In genomic region chr11:116216549-116216948, GRCm38 (mm10) we compare ENCODE assay signal across 27 mouse cellular contexts. TPM values are rescaled to one million over a fixed set of nuclear protein-coding genes. Genes with fewer than 3 reads are reported as not detected.
DNase-seq lines count a peak whose midpoint lies in the region; ATAC-seq and TF ChIP-seq lines count a peak whose summit lies in the region.
"Had no signal": no experiment of that assay in that cellular context is flagged by ENCODE, and none has a peak within 500 bp of the region (broad histone marks: within the 10 kb centered on the region; RNA-seq: fewer than 3 reads in every experiment).

No protein-coding gene starts in this region.

- H3K4me3 ChIP-seq in heart, embryonic 10.5 days = no peak overlapping the region
- H3K4me3 ChIP-seq in lung, postnatal 0 days (ENCODE audit: low read depth, low read length) = no peak overlapping the region
- H3K4me3 ChIP-seq in stomach, postnatal 0 days (ENCODE audit: low read depth, low read length) = no peak overlapping the region
- H3K4me3 ChIP-seq: embryonic facial prominence, embryonic 12.5 days; embryonic facial prominence, embryonic 15.5 days; gastrocnemius, adult 2 months; heart, embryonic 13.5 days had no signal

- TF ChIP-seq EP300 in lung, postnatal 0 days (IDR thresholded peaks at IDR 0.05) = no peak
- TF ChIP-seq EP300 in stomach, postnatal 0 days (optimal IDR thresholded peaks at IDR 0.05) = no peak

- peaks cover 2% of the 10 kb centered on the region; the same call in 1 of the 2 replicates for H3K9me3 ChIP-seq in heart, embryonic 10.5 days
- H3K9me3 ChIP-seq in lung, postnatal 0 days (ENCODE audit: low read length) = no peaks in the 10 kb centered on the region
- H3K9me3 ChIP-seq in stomach, postnatal 0 days (ENCODE audit: control insufficient read depth, low read length) = no peaks in the 10 kb centered on the region
- H3K9me3 ChIP-seq: embryonic facial prominence, embryonic 15.5 days had no signal

- 81% methylated on average over 11 of the region's 11 CpGs for WGBS in heart, embryonic 10.5 days
- 71% methylated on average over 9 of the region's 11 CpGs for WGBS in lung, postnatal 0 days
- 61% methylated on average over 11 of the region's 11 CpGs for WGBS in stomach, postnatal 0 days

- DNase-seq in heart, embryonic 10.5 days (ENCODE audit: low spot score) = peak; percentile 64
- DNase-seq in heart, adult 9 months (ENCODE audit: low spot score in 2 of 2) = no peak
- DNase-seq in lung, postnatal 0 days (ENCODE audit: low spot score) = peak; percentile 49
- DNase-seq in lung, postnatal 25 days (ENCODE audit: low spot score) = no peak
- DNase-seq in thymus, postnatal 4 days = peak; percentile 7
- no peak for DNase-seq in thymus, adult 18-20 months
- DNase-seq in stomach, postnatal 0 days (ENCODE audit: low spot score) = peak; percentile 70
- DNase-seq in cerebellum, adult 18-20 months = no peak
- DNase-seq: adrenal gland, postnatal 10 days; adrenal gland, postnatal 36 days; B cell, adult 2 months; cerebellum, adult 2 months; cerebellum, adult 9-11 months; cerebellum, postnatal 25 days; forebrain, postnatal 0 days; gastrocnemius, adult 2 months; gastrocnemius, postnatal 14 days; heart, adult 11 months; heart, postnatal 14 days; heart, postnatal 4 days had no signal

- no peak for TF ChIP-seq CTCF in lung, postnatal 0 days (IDR thresholded peaks at IDR 0.05)
- TF ChIP-seq CTCF in stomach, postnatal 0 days (IDR thresholded peaks at IDR 0.05; ENCODE audit: low read depth) = no peak

- H3K27me3 ChIP-seq in heart, embryonic 10.5 days (ENCODE audit: insufficient read depth, poor library complexity, severe bottlenecking) = peaks cover 21% of the 10 kb centered on the region
- H3K27me3 ChIP-seq in lung, postnatal 0 days (replicated peaks; ENCODE audit: insufficient read depth, low read length) = no peaks in the 10 kb centered on the region; the same call in 1 of the 2 replicates
- H3K27me3 ChIP-seq in stomach, postnatal 0 days (ENCODE audit: control insufficient read depth, insufficient read depth, low read length) = no peaks in the 10 kb centered on the region
- H3K27me3 ChIP-seq: Patski had no signal

- no peak overlapping the region for H3K27ac ChIP-seq in heart, embryonic 10.5 days
- H3K27ac ChIP-seq in lung, postnatal 0 days (ENCODE audit: low read length) = no peak overlapping the region
- H3K27ac ChIP-seq in stomach, postnatal 0 days (replicated peaks) = peak overlapping the region; percentile 61
- H3K27ac ChIP-seq: embryonic facial prominence, embryonic 12.5 days; embryonic facial prominence, embryonic 15.5 days; gastrocnemius, adult 2 months; heart, embryonic 13.5 days; hindbrain, embryonic 14.5 days; hindbrain, postnatal 0 days had no signal

- H3K9ac ChIP-seq in lung, postnatal 0 days (replicated peaks; ENCODE audit: low read depth) = no peak overlapping the region
- H3K9ac ChIP-seq in stomach, postnatal 0 days (ENCODE audit: low read length) = no peak overlapping the region
- H3K9ac ChIP-seq: embryonic facial prominence, embryonic 12.5 days; embryonic facial prominence, embryonic 15.5 days; forebrain, postnatal 0 days; heart, embryonic 13.5 days; hindbrain, embryonic 14.5 days had no signal

- peaks cover 19% of the 10 kb centered on the region for H3K36me3 ChIP-seq in heart, embryonic 10.5 days
- no peaks in the 10 kb centered on the region for H3K36me3 ChIP-seq in lung, postnatal 0 days (ENCODE audit: insufficient read depth, low read length)
- no peaks in the 10 kb centered on the region for H3K36me3 ChIP-seq in stomach, postnatal 0 days (ENCODE audit: control insufficient read depth, insufficient read depth, low read length)
- H3K36me3 ChIP-seq: embryonic facial prominence, embryonic 12.5 days; embryonic facial prominence, embryonic 15.5 days had no signal

- H3K4me2 ChIP-seq in lung, postnatal 0 days (replicated peaks; ENCODE audit: low read depth, low read length) = no peak overlapping the region
- H3K4me2 ChIP-seq in stomach, postnatal 0 days (replicated peaks; ENCODE audit: low read depth) = no peak overlapping the region
- H3K4me2 ChIP-seq: embryonic facial prominence, embryonic 12.5 days; embryonic facial prominence, embryonic 15.5 days; heart, embryonic 13.5 days; hindbrain, embryonic 14.5 days had no signal

- peaks cover 32% of the 10 kb centered on the region for H3K4me1 ChIP-seq in heart, embryonic 10.5 days
- H3K4me1 ChIP-seq in lung, postnatal 0 days (ENCODE audit: insufficient read depth, low read depth, low read length) = peaks cover 9% of the 10 kb centered on the region
- H3K4me1 ChIP-seq in stomach, postnatal 0 days (replicated peaks; ENCODE audit: control insufficient read depth, insufficient read depth) = peaks cover 12% of the 10 kb centered on the region; the same call in 1 of the 2 replicates

- ATAC-seq in lung, postnatal 0 days = no peak
- ATAC-seq in stomach, postnatal 0 days (ENCODE audit: low FRiP score, low TSS enrichment) = 0 out of 2 replicates have a peak, but pooled peaks have one; percentile 5
- ATAC-seq: forebrain, embryonic 14.5 days; forebrain, postnatal 0 days; hindbrain, postnatal 0 days; Patski had no signal

RNA-seq across cellular contexts. Expression of gene Acox1, which starts 17.7 kb away (rescaled TPM):
- 24.5 and 32.7 TPM in 2 replicates for polyA plus RNA-seq in heart, embryonic 10.5 days (2016; fragmentation: Nextera tagmentation; extraction: Ambion mirVana)
- polyA plus RNA-seq in lung, postnatal 0 days (2015; fragmentation: Nextera tagmentation; extraction: Ambion mirVana) = 31.7 and 33.5 TPM in 2 replicates
- polyA plus RNA-seq in stomach, postnatal 0 days (2015; fragmentation: Nextera tagmentation; extraction: Ambion mirVana) = 207 and 211 TPM in 2 replicates

RNA-seq across cellular contexts. Expression of gene Ten1, which starts 17.9 kb away (rescaled TPM):
- polyA plus RNA-seq in heart, embryonic 10.5 days (2016; fragmentation: Nextera tagmentation; extraction: Ambion mirVana) = 87.6 and 99.5 TPM in 2 replicates
- 74.7 and 79.0 TPM in 2 replicates for polyA plus RNA-seq in lung, postnatal 0 days (2015; fragmentation: Nextera tagmentation; extraction: Ambion mirVana)
- 51.9 and 52.6 TPM in 2 replicates for polyA plus RNA-seq in stomach, postnatal 0 days (2015; fragmentation: Nextera tagmentation; extraction: Ambion mirVana)

RNA-seq across cellular contexts. Expression of gene Evpl, which starts 21.3 kb away (rescaled TPM):
- polyA plus RNA-seq in heart, embryonic 10.5 days (2016; fragmentation: Nextera tagmentation; extraction: Ambion mirVana) = 0.67 and 1.5 TPM in 2 replicates
- polyA plus RNA-seq in lung, postnatal 0 days (2015; fragmentation: Nextera tagmentation; extraction: Ambion mirVana) = 2.9 and 4.2 TPM in 2 replicates
- 26.5 and 30.1 TPM in 2 replicates for polyA plus RNA-seq in stomach, postnatal 0 days (2015; fragmentation: Nextera tagmentation; extraction: Ambion mirVana)

RNA-seq across cellular contexts. Expression of gene Fbf1, which starts 48.6 kb away (rescaled TPM):
- 27.7 and 30.6 TPM in 2 replicates for polyA plus RNA-seq in heart, embryonic 10.5 days (2016; fragmentation: Nextera tagmentation; extraction: Ambion mirVana)
- polyA plus RNA-seq in lung, postnatal 0 days (2015; fragmentation: Nextera tagmentation; extraction: Ambion mirVana) = 11.9 and 16.6 TPM in 2 replicates
- 8.0 and 8.8 TPM in 2 replicates for polyA plus RNA-seq in stomach, postnatal 0 days (2015; fragmentation: Nextera tagmentation; extraction: Ambion mirVana)

RNA-seq across cellular contexts. Expression of gene Srp68, which starts 57.5 kb away (rescaled TPM):
- polyA plus RNA-seq in heart, embryonic 10.5 days (2016; fragmentation: Nextera tagmentation; extraction: Ambion mirVana) = 90.7 and 101 TPM in 2 replicates
- 43.0 and 47.4 TPM in 2 replicates for polyA plus RNA-seq in lung, postnatal 0 days (2015; fragmentation: Nextera tagmentation; extraction: Ambion mirVana)
- 52.6 and 53.0 TPM in 2 replicates for polyA plus RNA-seq in stomach, postnatal 0 days (2015; fragmentation: Nextera tagmentation; extraction: Ambion mirVana)

Comparison
In these comparisons a context has a peak if more than half of its experiments do, and no peak if none do; other contexts are left out.
1. DNase-seq: peak in heart, embryonic 10.5 days (single experiment), lung, postnatal 0 days (single experiment), thymus, postnatal 4 days (single experiment) and stomach, postnatal 0 days (single experiment); none in heart, adult 9 months (0 of 2), lung, postnatal 25 days (single experiment), thymus, adult 18-20 months (0 of 2) and cerebellum, adult 18-20 months (0 of 2).